Mouse (Mus musculus) Muller cell, postnatal 12 days (primary cell): Measurements from ENCODE around the gene Frmpd2.

Experiments used
- DNase-seq: peaks from one replicate; pipeline ENCODE4 v3.0.0-alpha.2; 2015; ENCODE audit errors: inconsistent ontology term

Frmpd2 gene

GRCm38 (mm10) chr14:33506696-33507095 lies 35.2 kb downstream of the Frmpd2 start:
- DNase-seq = no peak

GRCm38 (mm10) chr14:33508660-33509059 lies 37.2 kb downstream of the Frmpd2 start:
- DNase-seq = no peak

GRCm38 (mm10) chr14:33513877-33514276 lies 42.4 kb downstream of the Frmpd2 start:
- no peak for DNase-seq

- no peak for DNase-seq
Observed at GRCm38 (mm10) chr14:33514756-33515285, 43.3 kb downstream of the Frmpd2 start.

- no peak for DNase-seq
Observed at GRCm38 (mm10) chr14:33521538-33521937, 50.0 kb downstream of the Frmpd2 start.

- DNase-seq = no peak
Observed at GRCm38 (mm10) chr14:33525272-33525983, 53.9 kb downstream of the Frmpd2 start.

DNA sequence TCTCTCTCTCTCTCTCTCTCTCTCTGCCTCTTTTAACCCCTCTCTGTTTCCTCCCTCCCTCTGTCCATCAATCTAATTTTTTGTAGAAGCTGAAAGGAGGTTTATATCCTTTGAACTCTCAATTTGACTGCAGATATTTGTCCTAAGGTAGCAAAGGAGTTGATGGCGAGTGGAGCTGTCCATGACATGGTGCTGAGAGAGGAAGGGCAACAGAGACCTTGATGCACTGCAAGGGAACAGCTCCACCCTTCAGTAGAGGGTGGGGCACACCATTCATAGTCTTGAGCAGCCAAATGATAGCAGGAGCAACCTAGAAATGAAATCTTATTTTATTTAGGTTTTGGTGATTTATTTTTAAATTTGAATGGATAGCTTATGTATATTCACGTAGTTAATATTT lies 55.1 kb downstream of the Frmpd2 start:
- DNase-seq = no peak

GRCm38 (mm10) chr14:33527938-33528337 lies 56.4 kb downstream of the Frmpd2 start:
- DNase-seq = no peak

DNA sequence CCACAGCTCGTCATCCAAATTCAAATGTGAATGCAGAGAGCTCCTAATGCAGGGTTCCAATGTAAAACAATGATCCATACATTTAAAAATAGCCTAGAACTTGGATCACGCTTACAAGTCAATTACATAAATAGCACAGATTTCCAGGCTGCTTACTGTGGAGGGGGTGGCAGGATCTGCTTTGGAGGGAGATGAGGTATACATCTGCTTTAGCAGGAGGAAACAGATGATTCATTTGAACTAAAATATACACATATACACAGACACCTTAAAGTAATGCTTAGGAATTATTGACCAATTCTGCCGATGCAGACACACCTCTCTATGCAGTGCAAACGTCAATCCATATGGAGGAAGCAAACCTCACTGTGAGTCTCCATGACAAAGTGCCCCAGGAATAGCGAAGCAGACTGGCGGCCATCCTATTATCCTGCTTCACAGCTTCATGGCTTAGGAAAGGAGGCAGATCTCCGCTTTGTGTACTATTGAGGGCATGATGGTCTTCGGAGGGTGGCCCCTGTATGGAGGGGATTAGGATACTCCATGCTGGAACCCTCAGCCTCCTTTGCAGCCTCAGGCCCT lies 59.9 kb downstream of the Frmpd2 start:
- no peak for DNase-seq

DNA sequence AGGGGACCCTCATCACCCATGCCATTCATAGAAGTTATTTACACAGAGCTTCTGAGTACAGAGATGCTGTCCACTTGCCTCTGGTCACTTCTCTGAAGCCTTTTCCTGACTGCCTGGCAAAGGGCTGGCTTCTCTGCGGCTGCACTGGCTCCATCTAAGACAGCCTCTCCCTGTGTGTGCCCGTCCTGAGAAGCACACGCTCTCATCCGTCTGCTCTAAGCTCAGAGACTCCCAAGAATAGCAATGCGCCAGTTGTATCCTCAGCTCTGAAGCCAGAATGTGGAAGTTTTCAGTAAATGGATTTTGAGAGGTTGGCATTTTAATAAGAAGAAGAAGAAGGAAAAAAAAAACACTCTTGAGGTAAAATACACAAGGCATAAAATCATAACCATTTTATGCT lies 61.3 kb downstream of the Frmpd2 start:
- DNase-seq = no peak

- DNase-seq = peak; percentile 56
Observed at GRCm38 (mm10) chr14:33533516-33533915, 62.0 kb downstream of the Frmpd2 start.

DNA sequence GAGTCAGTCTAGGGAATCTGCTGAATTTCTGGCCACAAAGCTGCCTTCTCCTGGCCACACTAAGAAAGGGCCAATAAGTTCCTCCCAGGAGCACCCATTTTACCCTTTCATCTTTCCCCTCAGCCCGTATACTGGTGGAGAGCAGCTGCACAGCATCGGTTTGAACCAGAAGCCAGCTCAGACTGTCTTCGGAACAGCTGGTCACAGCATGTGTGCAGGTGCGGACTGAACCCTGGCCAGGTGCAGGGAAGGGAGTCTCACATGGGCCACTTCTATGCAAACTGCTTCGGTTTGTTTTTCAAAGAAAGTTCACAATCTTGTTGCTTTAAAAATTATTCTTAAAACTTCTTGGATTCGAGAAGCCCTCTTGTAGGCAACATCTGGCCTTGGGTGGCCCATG lies 63.8 kb downstream of the Frmpd2 start:
- no peak for DNase-seq

DNA sequence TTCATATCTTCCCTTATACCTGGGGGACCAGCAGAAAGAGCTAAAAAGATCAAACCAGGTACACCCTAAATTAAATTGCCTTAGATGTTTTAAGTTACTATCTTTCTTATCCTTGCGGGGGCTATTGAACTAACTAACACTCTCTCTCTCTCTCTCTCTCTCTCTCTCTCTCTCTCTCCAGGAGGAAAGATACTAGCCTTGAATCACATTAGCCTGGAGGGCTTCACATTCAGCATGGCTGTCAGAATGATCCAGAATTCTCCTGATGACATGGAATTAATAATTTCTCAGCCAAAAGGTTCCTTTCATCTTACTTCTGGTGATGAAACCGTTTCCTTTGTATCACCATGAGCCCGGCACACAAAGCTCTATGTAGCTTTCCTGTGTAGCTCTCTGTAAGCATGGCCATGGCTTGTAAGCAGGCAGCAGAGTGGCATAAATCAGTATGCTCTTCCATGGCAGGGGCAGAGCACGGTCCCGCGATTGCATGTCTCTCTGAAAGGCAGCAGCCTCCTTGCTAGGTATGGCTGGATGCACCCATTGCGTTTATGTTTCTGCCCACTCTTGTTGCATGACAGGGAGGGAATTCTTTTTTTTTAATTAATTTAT lies 68.2 kb downstream of the Frmpd2 start:
- DNase-seq = no peak

DNA sequence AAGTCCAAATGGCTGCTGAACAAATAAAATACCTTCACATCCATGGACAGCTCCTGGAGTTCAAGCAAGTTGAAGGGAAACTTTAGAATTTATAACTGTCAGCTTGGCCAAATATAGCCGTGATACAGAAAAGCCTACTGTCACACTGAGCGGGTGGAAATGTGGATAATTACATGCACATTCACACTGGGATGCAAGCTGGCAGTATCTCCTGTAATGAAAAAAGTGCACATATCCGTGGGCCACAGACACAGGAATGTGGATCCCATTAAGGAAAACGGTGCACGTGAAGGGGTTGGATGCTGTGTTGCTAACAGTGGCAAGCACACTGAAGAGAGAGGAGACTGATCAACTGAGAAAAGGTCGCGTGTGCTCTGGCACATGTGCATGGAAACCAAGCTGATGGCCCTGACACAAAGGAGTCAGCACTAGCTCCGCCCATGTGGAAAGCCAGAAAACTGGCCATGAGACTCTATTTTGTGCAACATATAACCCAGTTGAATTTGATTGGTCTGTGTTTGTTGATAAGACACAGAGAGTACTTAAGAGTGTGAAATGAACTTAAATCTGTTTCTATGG lies 74.2 kb downstream of the Frmpd2 start:
- DNase-seq = no peak

- no peak for DNase-seq
Observed at GRCm38 (mm10) chr14:33548650-33549049, 77.2 kb downstream of the Frmpd2 start.

DNA sequence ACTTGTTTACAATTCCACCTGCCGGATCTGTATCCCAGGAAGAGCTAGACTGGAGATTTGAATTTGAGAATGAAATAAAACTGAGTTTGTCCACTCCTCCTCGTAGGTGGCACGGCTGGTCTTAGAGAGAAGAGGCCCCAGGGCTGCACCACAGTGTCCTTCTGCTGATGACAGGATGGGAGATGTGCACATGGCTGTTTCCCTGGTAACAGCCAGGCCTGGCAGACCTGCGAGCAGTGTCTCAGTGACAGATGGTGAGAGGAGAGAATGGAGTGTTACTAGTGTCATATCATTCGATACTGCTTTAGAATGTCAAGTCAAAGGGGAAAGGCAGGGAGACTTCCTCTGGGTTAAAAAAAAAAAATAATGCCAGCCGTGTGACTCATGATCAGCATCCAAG lies 78.4 kb downstream of the Frmpd2 start:
- DNase-seq = no peak

- DNase-seq = no peak
Observed at GRCm38 (mm10) chr14:33570737-33571136, 99.2 kb downstream of the Frmpd2 start.

DNA sequence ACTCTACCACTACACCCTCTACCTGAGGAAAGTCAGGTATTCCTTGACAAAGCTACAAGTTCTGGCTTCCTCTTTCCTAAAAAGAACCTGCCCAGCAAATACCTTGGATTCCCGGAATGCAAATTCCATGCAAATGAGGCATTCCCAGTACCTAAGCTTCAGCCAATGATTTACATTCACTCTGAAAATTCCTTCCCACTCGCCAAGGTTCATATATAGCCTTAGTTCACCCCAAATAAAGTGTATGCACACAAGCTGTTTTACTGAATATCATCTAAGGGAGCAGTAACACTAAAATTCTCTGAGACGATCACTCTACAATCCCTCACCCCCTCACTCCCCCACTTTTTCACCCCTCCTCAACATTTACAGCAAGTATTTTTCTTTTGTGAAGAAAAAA lies 102.1 kb downstream of the Frmpd2 start:
- no peak for DNase-seq

GRCm38 (mm10) chr14:33579771-33580484 lies 108.4 kb downstream of the Frmpd2 start:
- DNase-seq = no peak

DNA sequence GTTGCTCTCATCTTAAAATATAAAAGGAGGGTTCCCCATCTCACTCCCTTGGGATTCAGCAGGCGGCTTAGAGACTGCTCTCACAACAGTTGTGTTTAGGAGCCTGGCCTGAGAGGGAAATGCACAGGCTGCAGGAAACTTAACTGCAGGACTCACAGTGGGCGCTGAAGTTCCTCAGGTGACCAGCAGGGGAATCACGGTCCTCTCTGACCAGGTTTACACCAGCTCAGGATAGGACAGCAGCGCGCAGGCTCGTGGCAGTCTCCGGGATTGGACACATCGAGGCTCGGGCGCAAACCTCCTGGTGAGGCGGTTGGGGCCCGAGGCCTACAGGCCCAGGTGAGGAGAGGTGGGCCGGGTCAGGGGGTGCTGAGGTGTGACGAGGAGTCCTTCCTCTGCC lies 117.5 kb downstream of the Frmpd2 start, which contains the start of gene Ptpn20:
TSS of gene Ptpn20 (plus strand) at position 257 of the 400 bp plus-strand sequence.
- no peak for DNase-seq

DNA sequence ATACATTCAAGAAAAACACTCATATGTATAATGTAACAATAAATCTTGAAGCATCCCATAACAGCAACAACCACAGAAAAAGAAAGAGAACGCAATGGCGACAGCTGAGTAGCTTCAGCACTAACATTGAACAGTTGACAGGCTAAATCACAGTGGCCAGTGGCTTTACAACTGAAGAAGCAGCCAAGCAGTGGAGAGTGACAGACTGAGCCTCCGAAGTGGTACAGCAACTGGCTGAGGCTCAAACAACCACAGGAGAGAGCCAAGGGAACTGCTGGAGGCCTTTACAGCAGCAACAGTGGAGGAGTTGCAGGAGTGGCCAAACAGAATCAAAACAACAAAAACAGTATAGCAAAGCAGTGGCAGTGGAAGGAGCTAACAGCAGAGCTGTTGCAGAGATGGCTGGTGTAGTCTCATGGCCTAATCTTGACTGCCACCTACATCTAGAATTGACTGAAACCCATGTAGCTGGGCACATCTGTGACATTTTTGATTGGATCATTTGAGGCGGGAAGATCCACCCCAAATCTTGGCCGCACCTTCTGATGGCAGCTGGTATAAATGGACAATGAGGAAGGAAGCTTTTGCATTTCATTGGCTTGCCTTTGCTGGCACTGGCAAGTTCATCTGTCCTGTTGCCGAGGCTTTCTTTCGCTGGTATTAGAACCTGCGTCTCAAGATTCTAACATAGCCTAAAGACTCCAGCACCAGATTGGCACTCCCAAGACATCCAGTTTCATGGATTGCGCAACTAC lies 127.1 kb downstream of the Frmpd2 start:
- no peak for DNase-seq
